Mouse (Mus musculus) testis, adult 2 months (tissue): ENCODE data around the gene Ctla2a. TPM values are rescaled to one million over a fixed set of nuclear protein-coding genes. Genes with fewer than 3 reads are reported as not detected.
"Not testable (repeated sequence)": the region's sequence is repeated elsewhere in the genome, so short reads cannot be mapped to it uniquely, and the experiment has no call there.

Experiments
- H3K27ac ChIP-seq: fragments of 200-500 bp; 2 replicates; pipeline ENCODE4 v1.5.1; 2012; ENCODE audit warnings: low read depth, low read length; ENCODE audit not compliant: control insufficient read depth, insufficient read depth
- H3K27me3 ChIP-seq: fragments of 200-500 bp; 2 replicates; pipeline ENCODE4 v1.6.1; 2012; ENCODE audit warnings: mild to moderate bottlenecking, low read length, moderate library complexity; ENCODE audit not compliant: control insufficient read depth, insufficient read depth
- H3K36me3 ChIP-seq: fragments of 200-500 bp; 2 replicates; pipeline ENCODE4 v1.6.1; 2012; ENCODE audit warnings: mild to moderate bottlenecking, low read length; ENCODE audit not compliant: control insufficient read depth, insufficient read depth
- H3K4me1 ChIP-seq: fragments of 200-500 bp; 2 replicates; pipeline ENCODE4 v1.6.1; 2012; ENCODE audit warnings: low read length; ENCODE audit not compliant: control insufficient read depth, insufficient read depth
- H3K4me3 ChIP-seq: fragments of 200-500 bp; 2 replicates; pipeline ENCODE4 v1.5.1; 2012; ENCODE audit warnings: low read depth, mild to moderate bottlenecking, low read length, moderate library complexity, mixed read lengths; ENCODE audit not compliant: control insufficient read depth
- CTCF ChIP-seq: fragments of 200-500 bp; IDR thresholded peaks from 2 replicates; pipeline ENCODE4 v1.5.1; 2012; ENCODE audit warnings: low read depth, mild to moderate bottlenecking, inconsistent platforms, low read length, moderate library complexity; ENCODE audit not compliant: control insufficient read depth, insufficient read depth, insufficient replicate concordance
- POLR2A ChIP-seq: fragments of 200-500 bp; IDR thresholded peaks from 2 replicates; pipeline ENCODE4 v1.6.1; 2012; ENCODE audit warnings: low read depth, mild to moderate bottlenecking, inconsistent platforms, low read length, moderate library complexity; ENCODE audit not compliant: control insufficient read depth
- polyA plus RNA-seq: library from polyadenylated mRNA; depleted of rRNA; stranded (reverse); fragments of >200 nt; gene quantifications from 2 replicates; pipeline ENCODE4 v1.2.3, GENCODE M21; 2012; rRNA removed

Gene Ctla2a
- polyA plus RNA-seq = 0.22 and 1.2 TPM in 2 replicates

- TF ChIP-seq POLR2A = no peak
- no peak for TF ChIP-seq CTCF
- Histone ChIP-seq H3K36me3 (no peaks in the 10 kb centered on the region), H3K27me3 (no peaks in the 10 kb centered on the region), H3K27ac (no peak within 1 kb of the TSS), H3K4me1 (no peaks in the 10 kb centered on the region), H3K4me3 (no peak within 1 kb of the TSS)
These were observed at the start of gene Ctla2a, which contains the start of gene Gm49391 for GRCm38 (mm10) chr13:60936500-60936901. Ctla2a (minus strand) TSS chr13:60936625. Gm49391 (minus strand) TSS chr13:60936571.

GRCm38 (mm10) chr13:60972319-60972718, 35.9 kb upstream of the Ctla2a start:
- H3K27me3 ChIP-seq, H3K27ac ChIP-seq, H3K4me1 ChIP-seq, H3K36me3 ChIP-seq, H3K4me3 ChIP-seq: not testable (repeated sequence)

GRCm38 (mm10) chr13:60963985-60964384, 27.6 kb upstream of the Ctla2a start:
- not testable (repeated sequence) for H3K27me3 ChIP-seq

GRCm38 (mm10) chr13:60961706-60962105, 25.3 kb upstream of the Ctla2a start:
- H3K4me1 ChIP-seq = no peaks in the 10 kb centered on the region
- H3K36me3 ChIP-seq = no peaks in the 10 kb centered on the region
- H3K4me3 ChIP-seq = no peak overlapping the region
- TF ChIP-seq CTCF (no peak), POLR2A (no peak)
- no peak overlapping the region for H3K27ac ChIP-seq
- H3K27me3 ChIP-seq = no peaks in the 10 kb centered on the region

More at GRCm38 (mm10) chr13:60963985-60964384, 27.6 kb upstream of the Ctla2a start:
- H3K4me1 ChIP-seq, H3K27ac ChIP-seq, H3K36me3 ChIP-seq, H3K4me3 ChIP-seq: not testable (repeated sequence)

GRCm38 (mm10) chr13:60941884-60942283, 5.5 kb upstream of the Ctla2a start, which contains the start of gene Tpbpa:
Tpbpa (minus strand) TSS chr13:60941984.
- H3K27ac ChIP-seq, H3K27me3 ChIP-seq, H3K4me3 ChIP-seq: not testable (repeated sequence)

GRCm38 (mm10) chr13:60935490-60935889, 935 bp downstream of the Ctla2a start, which contains the start of gene Gm49393:
Gm49393 (minus strand) TSS chr13:60935590.
- not testable (repeated sequence) for H3K27me3 ChIP-seq, H3K27ac ChIP-seq, H3K36me3 ChIP-seq, H3K4me1 ChIP-seq, H3K4me3 ChIP-seq

More at GRCm38 (mm10) chr13:60941884-60942283, 5.5 kb upstream of the Ctla2a start, which contains the start of gene Tpbpa:
- H3K36me3 ChIP-seq, H3K4me1 ChIP-seq: not testable (repeated sequence)

- H3K36me3 ChIP-seq, H3K4me1 ChIP-seq, H3K27ac ChIP-seq, H3K4me3 ChIP-seq, H3K27me3 ChIP-seq: not testable (repeated sequence)
These were observed 31.6 kb downstream of the Ctla2a start, which contains the start of gene Tpbpb for GRCm38 (mm10) chr13:60904780-60905179. Tpbpb (minus strand) TSS chr13:60904880.

GRCm38 (mm10) chr13:60897328-60897727, 39.1 kb downstream of the Ctla2a start, which contains the start of gene Ctla2b:
Ctla2b (minus strand) TSS chr13:60897447.
- Histone ChIP-seq H3K4me3 (no peak within 1 kb of the TSS), H3K4me1 (no peaks in the 10 kb centered on the region), H3K27me3 (no peaks in the 10 kb centered on the region), H3K27ac (no peak within 1 kb of the TSS), H3K36me3 (no peaks in the 10 kb centered on the region)
- TF ChIP-seq CTCF = no peak
- no peak for TF ChIP-seq POLR2A

- H3K4me1 ChIP-seq, H3K27ac ChIP-seq, H3K36me3 ChIP-seq, H3K27me3 ChIP-seq, H3K4me3 ChIP-seq: not testable (repeated sequence)
These were observed 39.6 kb downstream of the Ctla2a start, which contains the start of gene Gm49392 for GRCm38 (mm10) chr13:60896794-60897193. Gm49392 (minus strand) TSS chr13:60896894.
